Mouse (Mus musculus) embryonic fibroblast, embryonic 13.5 days (primary cell): Measurements from ENCODE around the gene Mitd1.

Experiments used
- CTCF ChIP-seq: IDR thresholded peaks from 2 replicates; pipeline ENCODE4 v1.5.1; 2011; ENCODE audit warnings: mild to moderate bottlenecking, control low read depth, low read length, moderate library complexity, borderline replicate concordance; ENCODE audit not compliant: insufficient read depth
- POLR2A ChIP-seq: IDR thresholded peaks from 2 replicates; pipeline ENCODE4 v1.6.1; 2011; ENCODE audit warnings: low read depth, mild to moderate bottlenecking, control low read depth, low read length, moderate library complexity

DNA sequence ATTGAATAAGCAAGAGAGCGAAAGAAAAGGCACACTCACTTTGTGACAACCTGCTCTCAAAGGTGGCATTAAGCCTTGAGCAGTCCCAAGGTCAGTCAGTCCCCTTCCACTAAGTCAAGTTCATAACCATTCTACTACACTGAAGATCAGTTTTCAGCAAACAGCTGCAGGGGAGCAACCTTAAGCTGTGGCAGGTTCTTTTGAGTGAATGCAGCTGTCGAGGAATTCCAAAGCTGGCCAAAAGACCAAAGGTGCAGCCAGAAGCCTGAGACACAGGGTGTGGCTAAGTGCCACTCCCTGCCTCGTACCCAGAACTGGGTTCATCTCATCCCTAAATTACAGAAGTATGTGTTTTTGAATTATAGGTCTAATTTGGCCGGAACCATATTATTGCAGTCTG is 9.6 kb upstream of the Mitd1 start:
- TF ChIP-seq POLR2A (no peak), CTCF (no peak)
